Mouse (Mus musculus) heart, embryonic 15.5 days (tissue): ENCODE results near the gene Col19a1. TPM values are rescaled to one million over a fixed set of nuclear protein-coding genes. Genes with fewer than 3 reads are reported as not detected.

Experiments
- ATAC-seq: fragments of 200-750 bp; cut with Nextera tagmentation; replicated peaks from 2 replicates; pipeline ENCODE4 v1.8.0; 2017; ENCODE audit warnings: low read depth, moderate TSS enrichment; ENCODE audit not compliant: insufficient number of reproducible peaks, insufficient read depth, low FRiP score
- H3K27ac ChIP-seq: fragments of 300-500 bp; sonication (generic); 2 replicates; pipeline ENCODE4 v1.5.1; 2015; ENCODE audit warnings: mild to moderate bottlenecking, inconsistent platforms
- H3K27me3 ChIP-seq: fragments of 300-500 bp; sonication (generic); 2 replicates; pipeline ENCODE4 v1.6.1; 2015; ENCODE audit warnings: inconsistent platforms
- H3K36me3 ChIP-seq: fragments of 300-500 bp; sonication (generic); 2 replicates; pipeline ENCODE4 v1.6.1; 2015; ENCODE audit warnings: mild to moderate bottlenecking, inconsistent platforms
- H3K4me1 ChIP-seq: fragments of 300-500 bp; sonication (generic); replicated peaks from 2 replicates; pipeline ENCODE4 v1.6.1; 2015; ENCODE audit warnings: inconsistent platforms
- H3K4me2 ChIP-seq: fragments of 300-500 bp; sonication (generic); 2 replicates; pipeline ENCODE4 v1.6.1; 2015; ENCODE audit warnings: inconsistent platforms, mild to moderate bottlenecking, moderate library complexity
- H3K4me3 ChIP-seq: fragments of 300-500 bp; sonication (generic); 2 replicates; pipeline ENCODE4 v1.5.1; 2015; ENCODE audit warnings: mild to moderate bottlenecking, inconsistent platforms
- H3K9ac ChIP-seq: fragments of 300-500 bp; sonication (generic); 2 replicates; pipeline ENCODE4 v1.6.1; 2015; ENCODE audit warnings: mild to moderate bottlenecking, inconsistent platforms
- H3K9me3 ChIP-seq: fragments of 300-500 bp; sonication (generic); replicated peaks from 2 replicates; pipeline ENCODE4 v1.6.1; 2016; ENCODE audit warnings: inconsistent platforms
- WGBS: fragments of 180-500 bp; shearing (Covaris S2); methylation state at CpG from one replicate; pipeline ENCODE4 v1.1.7; 2015; ENCODE audit warnings: mixed read lengths; 5-methylcytosine and 5-hydroxymethylcytosine counted together
- polyA plus RNA-seq: library from polyadenylated mRNA; unstranded; fragments of >200 nt; fragmentation: Nextera tagmentation; extraction: Ambion mirVana; gene quantifications from 2 replicates; pipeline ENCODE4 v1.2.1, GENCODE M21; 2015

Col19a1 gene
- polyA plus RNA-seq, 1 experiment from 2014 or later: 0.09 TPM

GRCm38 (mm10) chr1:24549050-24549449, 38.2 kb downstream of the Col19a1 start:
- Histone ChIP-seq H3K36me3 (no peaks in the 10 kb centered on the region), H3K9ac (no peak overlapping the region), H3K4me1 (no peaks in the 10 kb centered on the region), H3K27ac (no peak overlapping the region), H3K4me2 (no peak overlapping the region), H3K4me3 (no peak overlapping the region), H3K9me3 (no peaks in the 10 kb centered on the region), H3K27me3 (no peaks in the 10 kb centered on the region)
- no peak for ATAC-seq
- WGBS: 73% methylated on average over 8 of the region's 8 CpGs

DNA sequence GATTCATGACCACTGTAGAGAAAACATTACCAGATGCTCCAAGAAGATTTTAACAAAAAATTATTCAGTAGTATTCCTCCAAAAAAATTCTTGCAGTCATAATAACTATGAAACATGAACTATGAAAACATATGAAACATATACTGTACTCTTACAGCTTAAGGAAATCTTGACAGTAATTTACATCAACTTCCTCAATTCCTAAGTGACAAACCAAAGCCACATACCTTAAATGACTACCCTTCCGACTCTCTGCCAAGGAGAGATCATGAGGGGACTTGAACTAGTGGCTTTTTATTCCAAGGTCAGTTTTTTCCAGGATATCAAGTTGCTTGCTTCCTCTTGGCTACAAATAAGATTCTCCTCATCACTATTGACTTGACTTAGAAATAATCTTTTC, 39.7 kb downstream of the Col19a1 start:
- no peaks in the 10 kb centered on the region for H3K4me1 ChIP-seq
- no peaks in the 10 kb centered on the region for H3K36me3 ChIP-seq
- no peak overlapping the region for H3K27ac ChIP-seq
- no peak overlapping the region for H3K4me2 ChIP-seq
- no peaks in the 10 kb centered on the region for H3K27me3 ChIP-seq
- no peak overlapping the region for H3K4me3 ChIP-seq
- H3K9me3 ChIP-seq: no peaks in the 10 kb centered on the region
- no peak for ATAC-seq
- no peak overlapping the region for H3K9ac ChIP-seq
- 56% methylated on average over 1 of the region's 1 CpGs for WGBS

DNA sequence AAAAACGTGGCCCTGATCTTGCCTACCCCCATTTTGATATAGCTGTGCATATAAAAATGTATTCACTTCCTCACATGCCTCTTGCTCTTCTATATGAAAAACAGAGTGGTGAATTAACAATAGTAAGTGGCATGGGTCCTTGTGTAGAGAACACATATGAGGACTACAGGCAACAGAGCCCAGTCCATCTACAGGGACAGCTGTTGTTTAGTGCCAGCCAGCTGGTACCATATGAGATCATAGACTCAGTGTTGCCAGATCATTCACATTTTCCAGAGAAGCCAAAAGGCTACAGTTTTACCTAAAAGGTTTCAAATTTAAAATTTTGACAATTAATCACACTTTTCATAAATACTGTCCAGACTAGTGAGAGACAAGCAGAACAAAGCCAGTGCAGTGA, 47.4 kb downstream of the Col19a1 start:
- H3K4me1 ChIP-seq: no peaks in the 10 kb centered on the region
- WGBS: 60% methylated on average over 1 of the region's 1 CpGs
- H3K27ac ChIP-seq: no peak overlapping the region
- no peak overlapping the region for H3K9ac ChIP-seq
- no peaks in the 10 kb centered on the region for H3K27me3 ChIP-seq
- no peaks in the 10 kb centered on the region for H3K36me3 ChIP-seq
- ATAC-seq: no peak
- H3K4me2 ChIP-seq: no peak overlapping the region
- H3K4me3 ChIP-seq: no peak overlapping the region
- H3K9me3 ChIP-seq: no peaks in the 10 kb centered on the region

DNA sequence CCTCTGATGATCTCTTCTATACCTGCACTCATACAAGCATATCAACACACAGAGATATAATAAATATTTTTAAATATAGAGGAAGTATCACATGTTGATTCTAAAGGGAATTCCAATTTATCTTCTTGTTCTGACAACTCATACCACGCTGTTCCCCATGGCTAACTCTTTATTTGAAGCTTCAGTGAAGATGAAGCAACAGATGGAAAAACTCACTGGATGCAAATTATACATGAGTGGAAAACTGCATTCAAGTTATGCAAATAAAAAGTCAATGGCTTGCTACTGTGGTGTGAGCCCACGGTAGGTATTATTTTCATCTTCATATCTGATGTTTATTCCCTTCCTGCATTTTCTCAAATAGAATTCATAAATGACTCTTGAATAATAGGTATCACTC, 60.1 kb downstream of the Col19a1 start:
- Histone ChIP-seq H3K4me1 (no peaks in the 10 kb centered on the region), H3K4me3 (no peak overlapping the region), H3K9ac (no peak overlapping the region), H3K27ac (no peak overlapping the region), H3K9me3 (no peaks in the 10 kb centered on the region), H3K4me2 (no peak overlapping the region), H3K36me3 (no peaks in the 10 kb centered on the region), H3K27me3 (no peaks in the 10 kb centered on the region)
- no peak for ATAC-seq
- WGBS: 62% methylated on average over 2 of the region's 2 CpGs

GRCm38 (mm10) chr1:24517462-24517861, 69.8 kb downstream of the Col19a1 start:
- Histone ChIP-seq H3K27me3 (no peaks in the 10 kb centered on the region), H3K9ac (no peak overlapping the region), H3K27ac (no peak overlapping the region), H3K36me3 (no peaks in the 10 kb centered on the region), H3K9me3 (no peaks in the 10 kb centered on the region), H3K4me1 (no peaks in the 10 kb centered on the region), H3K4me2 (no peak overlapping the region), H3K4me3 (no peak overlapping the region)
- no peak for ATAC-seq
- WGBS: 69% methylated on average over 4 of the region's 4 CpGs

GRCm38 (mm10) chr1:24515341-24515740, 71.9 kb downstream of the Col19a1 start:
- Histone ChIP-seq H3K9me3 (no peaks in the 10 kb centered on the region), H3K27me3 (no peaks in the 10 kb centered on the region), H3K4me3 (no peak overlapping the region), H3K36me3 (no peaks in the 10 kb centered on the region), H3K27ac (no peak overlapping the region), H3K4me2 (no peak overlapping the region), H3K9ac (no peak overlapping the region), H3K4me1 (no peaks in the 10 kb centered on the region)
- WGBS: 64% methylated on average over 5 of the region's 5 CpGs
- ATAC-seq: no peak

DNA sequence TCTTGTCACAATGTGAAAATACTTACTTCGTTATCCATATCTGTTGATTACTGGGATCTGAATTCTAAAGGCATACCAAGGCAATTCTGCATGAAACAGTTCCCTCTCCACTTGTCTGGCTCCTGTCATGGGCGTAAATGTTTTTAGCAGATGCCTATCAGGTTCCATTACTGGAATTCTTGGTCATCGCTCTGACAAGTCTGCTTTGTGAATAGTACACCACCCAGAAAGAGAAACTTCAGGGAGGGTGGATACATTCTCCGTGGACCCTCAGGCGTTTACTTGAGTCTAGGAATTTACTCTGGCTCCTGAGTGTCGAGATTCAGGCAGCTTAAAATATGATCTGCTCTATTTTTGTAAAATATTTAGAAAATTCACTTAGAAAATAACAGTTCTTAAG, 75.7 kb downstream of the Col19a1 start:
- Histone ChIP-seq H3K9ac (no peak overlapping the region), H3K27me3 (no peaks in the 10 kb centered on the region), H3K4me3 (no peak overlapping the region), H3K9me3 (no peaks in the 10 kb centered on the region), H3K4me1 (no peaks in the 10 kb centered on the region), H3K4me2 (no peak overlapping the region), H3K27ac (no peak overlapping the region), H3K36me3 (no peaks in the 10 kb centered on the region)
- 62% methylated on average over 6 of the region's 6 CpGs for WGBS
- no peak for ATAC-seq

DNA sequence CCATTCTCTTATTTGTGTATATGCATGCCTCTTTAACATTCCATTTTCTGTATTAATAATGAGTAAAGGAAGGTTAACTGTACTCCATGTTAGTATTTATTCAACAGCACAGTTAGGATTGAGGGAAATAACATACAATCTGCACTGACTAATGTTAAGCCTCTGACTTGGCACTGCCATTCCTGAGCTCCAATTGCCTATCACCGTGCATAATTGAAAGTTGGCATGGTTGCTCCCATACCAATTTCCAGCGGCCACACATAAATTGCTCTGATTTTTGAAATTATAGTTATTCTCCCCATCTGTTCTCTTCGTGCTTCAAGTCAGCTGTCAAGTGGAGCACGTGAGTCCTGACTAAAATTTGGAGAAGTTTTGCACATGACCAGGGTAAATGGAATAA, 91.9 kb downstream of the Col19a1 start:
- Histone ChIP-seq H3K4me3 (no peak overlapping the region), H3K4me1 (no peaks in the 10 kb centered on the region), H3K9me3 (no peaks in the 10 kb centered on the region), H3K4me2 (no peak overlapping the region), H3K9ac (no peak overlapping the region), H3K36me3 (no peaks in the 10 kb centered on the region), H3K27me3 (no peaks in the 10 kb centered on the region), H3K27ac (no peak overlapping the region)
- 87% methylated on average over 4 of the region's 4 CpGs for WGBS
- ATAC-seq: no peak

- no peak overlapping the region for H3K4me2 ChIP-seq
- no peak overlapping the region for H3K4me3 ChIP-seq
- H3K36me3 ChIP-seq: no peaks in the 10 kb centered on the region
- H3K9me3 ChIP-seq: no peaks in the 10 kb centered on the region
- 78% methylated on average over 5 of the region's 5 CpGs for WGBS
- ATAC-seq: no peak
- no peaks in the 10 kb centered on the region for H3K4me1 ChIP-seq
- no peaks in the 10 kb centered on the region for H3K27me3 ChIP-seq
- H3K9ac ChIP-seq: no peak overlapping the region
- no peak overlapping the region for H3K27ac ChIP-seq
Measured at GRCm38 (mm10) chr1:24484161-24484560, 103.1 kb downstream of the Col19a1 start.

DNA sequence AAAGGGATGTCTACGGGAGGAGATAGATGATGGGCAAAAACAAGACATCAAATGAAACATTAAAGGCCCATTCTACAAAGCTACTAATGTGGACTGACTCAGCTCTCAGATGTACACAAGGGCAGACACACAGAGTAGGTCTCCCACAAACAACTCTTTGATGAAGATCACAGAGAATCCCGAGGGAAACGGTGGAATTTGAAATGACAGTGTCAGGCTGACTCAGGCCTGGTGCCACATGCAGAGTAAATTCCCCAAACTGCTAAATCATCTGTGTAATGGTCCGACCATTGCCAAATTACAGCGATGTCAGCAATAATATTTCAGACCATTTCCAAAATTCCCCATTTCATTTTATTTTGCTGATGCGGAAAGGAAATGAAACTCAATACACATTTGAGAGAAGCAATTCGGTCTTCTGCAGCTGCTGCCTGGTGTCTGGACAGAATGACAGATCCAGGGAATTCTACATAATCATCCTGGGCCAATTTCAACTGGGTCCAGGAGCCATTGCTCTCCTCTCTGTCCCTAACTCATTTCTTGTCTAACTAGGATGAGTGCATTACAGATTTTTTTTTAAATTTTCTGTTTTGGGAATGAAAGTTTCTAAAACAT, 116.1 kb downstream of the Col19a1 start:
- no peak overlapping the region for H3K4me2 ChIP-seq
- H3K4me1 ChIP-seq: no peaks in the 10 kb centered on the region
- no peak overlapping the region for H3K9ac ChIP-seq
- ATAC-seq: no peak
- 74% methylated on average over 7 of the region's 7 CpGs for WGBS
- no peaks in the 10 kb centered on the region for H3K36me3 ChIP-seq
- no peaks in the 10 kb centered on the region for H3K27me3 ChIP-seq
- H3K27ac ChIP-seq: no peak overlapping the region
- H3K4me3 ChIP-seq: no peak overlapping the region
- no peaks in the 10 kb centered on the region for H3K9me3 ChIP-seq

GRCm38 (mm10) chr1:24470633-24471032, 116.6 kb downstream of the Col19a1 start:
- H3K4me2 ChIP-seq: no peak overlapping the region
- H3K4me3 ChIP-seq: no peak overlapping the region
- H3K27ac ChIP-seq: no peak overlapping the region
- no peaks in the 10 kb centered on the region for H3K4me1 ChIP-seq
- no peaks in the 10 kb centered on the region for H3K27me3 ChIP-seq
- no peak overlapping the region for H3K9ac ChIP-seq
- no peaks in the 10 kb centered on the region for H3K9me3 ChIP-seq
- ATAC-seq: no peak
- no peaks in the 10 kb centered on the region for H3K36me3 ChIP-seq
- 74% methylated on average over 5 of the region's 5 CpGs for WGBS

DNA sequence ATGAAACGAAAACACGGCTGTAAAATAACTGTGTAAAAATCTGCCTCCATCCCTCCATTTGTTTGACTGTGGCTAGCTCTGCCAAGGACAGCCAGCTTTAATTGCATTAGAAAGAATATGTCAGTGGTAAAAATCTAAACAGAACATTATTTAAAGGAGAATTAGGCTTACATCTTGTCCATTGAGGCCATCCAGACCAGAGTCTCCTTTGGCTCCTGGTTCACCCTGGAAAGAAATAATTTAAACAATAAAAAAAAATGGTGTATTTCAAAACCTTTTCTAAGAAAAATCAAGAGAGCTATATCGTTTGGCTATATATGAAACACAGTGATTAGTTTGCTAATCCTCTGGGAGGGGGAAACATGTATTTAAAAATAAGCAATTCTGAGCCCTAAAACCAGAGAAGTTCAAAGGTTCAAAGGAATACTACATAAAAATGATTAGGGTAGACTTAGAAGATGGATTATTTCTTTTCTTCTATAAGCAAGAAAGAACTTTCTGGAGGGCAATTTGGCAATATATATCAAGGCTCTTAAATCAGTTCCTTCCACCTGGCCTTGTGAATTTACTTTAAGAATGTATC, 125.9 kb downstream of the Col19a1 start:
- H3K9ac ChIP-seq: no peak overlapping the region
- no peak for ATAC-seq
- H3K27ac ChIP-seq: no peak overlapping the region
- H3K4me1 ChIP-seq: no peaks in the 10 kb centered on the region
- H3K9me3 ChIP-seq: no peaks in the 10 kb centered on the region
- no peak overlapping the region for H3K4me3 ChIP-seq
- H3K27me3 ChIP-seq: no peaks in the 10 kb centered on the region
- no peaks in the 10 kb centered on the region for H3K36me3 ChIP-seq
- 79% methylated on average over 3 of the region's 3 CpGs for WGBS
- no peak overlapping the region for H3K4me2 ChIP-seq
